Mouse (Mus musculus): ENCODE measurements at regions not wholly inside any gene's neighbourhood (a gene's known extent, or its start where the extent isn't known, plus 50 kb on each side); places are given as distances from the start of the nearest gene placed in this dataset.
"Not testable (repeated sequence)": the region's sequence is repeated elsewhere in the genome, so short reads cannot be mapped to it uniquely, and the experiment has no call there.

DNA sequence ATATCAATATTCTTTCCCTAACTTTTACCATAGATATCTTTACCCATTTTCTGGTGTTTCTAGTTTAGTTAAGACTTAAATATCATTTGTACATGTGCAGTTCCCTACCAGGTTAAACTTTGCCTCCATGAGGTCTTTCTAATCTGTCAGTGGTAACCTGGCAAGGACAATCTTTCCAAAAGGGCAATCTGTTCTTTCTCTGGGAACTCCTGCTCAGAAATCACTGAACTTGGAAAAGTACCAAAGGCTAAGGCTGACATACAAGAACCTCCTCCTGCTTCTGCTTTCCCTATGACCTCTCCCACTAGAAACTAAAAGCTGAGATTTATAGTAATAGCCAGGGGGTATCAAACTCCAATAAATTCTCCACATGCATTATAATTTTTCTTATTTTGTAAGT lies 1102.4 kb upstream of the Ghitm start:
- no peak for DNase-seq (ENCODE audit: low spot score)

DNA sequence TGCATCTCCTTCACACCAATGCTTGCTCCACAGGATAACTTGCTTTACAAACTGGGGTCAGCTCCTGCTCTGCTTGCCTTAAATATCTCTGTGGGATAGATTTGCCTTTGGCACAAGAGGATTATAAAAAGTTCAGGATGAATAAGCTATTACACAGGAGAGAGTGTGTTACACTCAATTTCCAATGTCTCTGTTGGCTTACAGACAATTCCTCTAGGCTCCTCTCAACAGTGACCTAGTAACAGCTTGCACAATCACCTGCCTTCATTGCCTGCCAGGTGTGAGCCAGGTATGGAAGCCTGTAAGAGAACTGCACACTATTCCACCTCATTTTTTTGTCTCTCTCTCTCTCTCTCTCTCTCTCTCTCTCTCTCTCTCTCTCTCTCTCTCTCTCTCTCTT lies 1073.5 kb upstream of the Ghitm start:
- no peak for DNase-seq (ENCODE audit: low spot score)

DNA sequence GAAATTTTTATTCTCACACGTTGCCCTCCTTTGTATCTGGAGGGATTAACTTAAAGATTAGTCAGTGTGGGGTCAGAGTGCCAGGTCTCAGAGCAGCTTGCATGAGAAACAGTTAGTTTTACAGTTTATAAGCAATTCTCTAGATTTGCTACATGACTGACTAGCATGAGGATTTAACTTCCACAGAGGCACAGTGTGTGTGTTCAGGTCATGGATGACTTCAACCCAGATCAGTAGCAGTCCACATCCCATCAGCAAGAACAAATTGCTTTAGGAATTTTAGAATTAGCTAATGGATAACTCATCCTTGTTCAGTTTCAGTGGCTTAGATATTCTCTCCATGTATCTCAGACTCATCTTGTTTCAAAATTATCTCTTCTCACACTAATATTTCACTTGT lies 1056.7 kb upstream of the Ghitm start:
- no peak for DNase-seq (ENCODE audit: low spot score)

DNA sequence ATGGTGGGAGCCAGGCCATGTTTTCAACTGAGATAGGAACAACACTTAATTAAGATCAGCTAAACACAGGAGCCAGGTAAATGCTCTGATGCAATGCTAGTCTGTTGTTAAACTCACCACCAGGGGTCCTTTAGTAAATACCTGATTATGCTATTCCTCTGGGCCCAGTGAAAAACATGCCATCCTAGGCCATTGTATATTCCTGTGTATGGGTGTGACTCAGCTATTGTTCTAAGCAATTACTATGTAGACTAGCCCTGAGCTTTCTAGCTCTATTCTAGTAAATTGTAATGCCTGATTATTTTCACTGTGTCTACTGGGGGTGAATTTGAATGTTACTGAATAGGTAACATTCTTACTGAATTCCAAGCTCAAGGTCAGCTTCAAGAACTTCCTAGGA lies 1050.5 kb upstream of the Ghitm start:
- DNase-seq (ENCODE audit: low spot score), result not testable (repeated sequence)

DNA sequence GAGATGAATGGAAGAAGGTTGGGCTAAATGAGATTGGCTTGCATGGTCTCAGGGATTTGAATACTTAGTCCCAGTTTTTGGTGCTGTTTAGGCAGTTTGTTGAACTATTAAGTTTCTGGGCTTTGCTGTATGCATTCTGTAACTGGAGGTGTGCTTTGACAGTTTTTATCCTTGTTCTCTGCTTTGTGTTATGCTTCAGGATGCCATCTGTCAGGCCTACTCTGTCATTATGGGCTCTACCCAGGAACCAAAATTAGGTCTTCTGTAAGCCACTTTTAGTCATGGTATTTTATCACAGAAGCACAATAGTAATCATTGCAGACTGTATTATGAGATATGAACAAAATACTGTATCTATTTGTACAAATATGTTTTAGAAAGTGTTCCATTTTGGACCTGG lies 1017.8 kb upstream of the Ghitm start:
- DNase-seq (ENCODE audit: low spot score), result no peak

DNA sequence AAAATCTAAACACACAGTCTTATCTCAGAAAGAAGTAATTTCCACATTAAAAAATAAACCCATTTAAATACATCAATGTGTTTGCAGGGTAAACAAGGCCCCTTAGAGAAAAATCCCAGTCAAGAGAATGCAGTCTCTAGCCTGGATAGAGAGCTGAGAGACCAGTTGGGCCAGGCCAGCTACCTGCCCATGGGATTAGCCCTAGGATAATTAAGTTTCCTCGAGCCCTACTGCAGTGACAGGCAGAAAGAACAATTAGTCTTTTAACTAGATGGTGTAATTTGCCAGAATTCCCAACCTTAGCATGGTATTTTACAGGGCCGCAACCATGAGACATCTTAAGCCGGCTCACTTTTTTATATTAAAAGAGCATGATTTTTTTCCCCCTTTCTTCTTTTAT lies 995.6 kb upstream of the Ghitm start:
- peak; percentile 2 for DNase-seq (ENCODE audit: low spot score)

Data from retina, embryonic 14.5 days (tissue).